Mouse (Mus musculus): ENCODE results near the gene Txlng. TPM values are rescaled to one million over a fixed set of nuclear protein-coding genes. Genes with fewer than 3 reads are reported as not detected.

Gene Txlng
- total RNA-seq, 2 experiments from 2014 or later: 27.3 to 49.8 TPM

DNA sequence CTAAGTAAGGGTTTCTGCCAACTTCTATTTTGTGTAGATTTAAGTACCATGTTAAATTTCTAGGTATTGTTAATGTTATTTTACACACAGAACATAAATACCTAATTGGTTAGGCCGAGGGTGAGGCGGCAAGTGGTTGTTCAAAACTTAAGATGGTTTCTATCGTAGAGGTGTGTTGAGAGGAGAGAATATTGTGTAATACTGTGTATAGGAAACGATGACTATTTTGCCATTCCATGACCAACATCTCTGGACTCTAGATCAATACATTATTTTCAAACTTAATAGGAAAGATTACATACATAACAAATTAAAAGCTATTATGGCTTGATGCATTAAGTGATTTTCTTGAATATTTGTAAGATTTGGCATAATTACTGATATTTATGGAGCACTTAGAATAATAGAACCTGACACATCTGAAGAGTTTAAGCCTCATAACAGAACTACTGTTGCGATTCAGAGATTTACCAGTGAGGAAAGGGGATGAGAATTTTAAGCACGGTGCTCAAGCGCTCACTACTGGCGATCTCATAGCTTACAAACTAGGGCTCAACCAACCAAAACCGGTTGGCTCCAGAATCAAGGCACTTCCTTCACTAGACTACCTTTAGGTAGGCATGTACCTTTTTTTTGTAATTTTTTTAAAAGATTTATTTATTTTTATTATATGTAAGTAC lies 67.4 kb downstream of the Txlng start:
- ATAC-seq (replicated peaks; ENCODE audit: low FRiP score, low TSS enrichment, poor library complexity, severe bottlenecking): no peak

DNA sequence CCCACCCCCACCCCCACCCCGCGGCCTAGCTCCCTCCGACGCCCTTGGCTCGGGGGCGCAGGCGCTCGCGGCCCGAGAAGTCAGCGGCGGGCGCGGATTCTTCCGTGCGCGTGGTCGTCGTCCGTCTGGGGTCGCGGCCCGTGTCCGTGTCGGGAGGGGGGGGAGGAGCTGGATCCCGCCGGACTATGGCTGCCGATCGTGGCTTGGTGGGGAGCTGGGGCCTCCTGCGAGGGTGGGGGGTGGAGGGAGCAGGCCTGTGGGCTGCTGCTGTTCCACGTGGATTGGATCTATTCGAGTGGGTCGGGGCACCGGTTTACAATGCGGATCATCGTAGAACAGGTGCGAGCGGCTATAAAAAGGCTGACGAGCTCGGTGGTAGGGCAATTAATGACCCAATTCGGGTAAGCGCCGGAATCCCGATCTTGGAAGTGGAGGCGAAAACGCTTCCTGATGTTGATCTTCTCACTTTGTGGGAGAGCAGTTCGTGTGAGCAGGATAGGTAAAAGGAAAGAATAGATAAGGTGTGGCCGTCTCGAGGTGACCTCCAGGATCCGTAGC lies 68.2 kb downstream of the Txlng start:
- ATAC-seq (replicated peaks; ENCODE audit: low FRiP score, low TSS enrichment, poor library complexity, severe bottlenecking): no peak

DNA sequence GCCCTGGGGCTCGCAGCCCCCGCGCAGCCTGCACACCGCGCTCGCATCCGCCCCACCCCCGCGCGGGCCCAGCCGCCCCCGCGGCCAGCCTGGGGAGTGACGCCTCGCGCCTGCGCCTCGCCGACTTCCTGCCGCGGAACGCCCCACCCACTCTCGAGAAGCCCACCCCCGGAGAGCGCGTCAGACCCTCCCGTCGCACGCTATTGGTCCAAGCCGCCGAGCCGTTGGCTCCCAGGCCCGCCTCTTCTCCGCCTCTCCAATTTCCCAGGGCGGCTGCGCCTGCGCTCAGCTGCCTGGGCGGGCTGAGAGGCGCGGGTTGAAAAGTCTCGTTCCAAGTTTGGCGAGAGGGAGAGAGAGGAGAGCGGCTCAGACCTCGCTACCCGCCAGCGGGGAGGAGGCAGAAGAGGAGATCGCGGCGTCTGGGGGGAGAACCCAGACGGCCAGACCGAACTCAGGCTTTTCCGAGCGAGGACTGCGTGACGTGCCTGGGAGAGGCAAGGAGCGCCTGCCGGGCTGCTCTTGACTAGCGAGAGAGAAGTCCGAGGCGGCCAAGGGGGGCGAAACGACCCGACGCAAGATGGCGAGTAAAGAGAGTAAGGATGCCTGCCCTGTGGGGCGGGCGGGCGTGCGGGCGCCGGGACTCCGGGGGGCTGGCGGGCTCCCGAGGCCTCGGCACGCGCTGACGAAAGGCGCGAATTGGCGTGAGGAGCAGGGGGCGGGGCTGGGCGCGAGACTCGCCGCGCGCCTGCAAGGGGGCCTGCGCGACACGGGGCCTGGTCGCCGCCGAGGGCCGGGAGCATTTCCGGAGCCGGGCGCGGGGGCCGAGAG lies 68.9 kb downstream of the Txlng start, which contains the start of gene Rbbp7:
TSS of gene Rbbp7 (plus strand) at position 288 of the 828 bp plus-strand sequence.
- peak; percentile 94 for ATAC-seq (replicated peaks; ENCODE audit: low FRiP score, low TSS enrichment, poor library complexity, severe bottlenecking)

DNA sequence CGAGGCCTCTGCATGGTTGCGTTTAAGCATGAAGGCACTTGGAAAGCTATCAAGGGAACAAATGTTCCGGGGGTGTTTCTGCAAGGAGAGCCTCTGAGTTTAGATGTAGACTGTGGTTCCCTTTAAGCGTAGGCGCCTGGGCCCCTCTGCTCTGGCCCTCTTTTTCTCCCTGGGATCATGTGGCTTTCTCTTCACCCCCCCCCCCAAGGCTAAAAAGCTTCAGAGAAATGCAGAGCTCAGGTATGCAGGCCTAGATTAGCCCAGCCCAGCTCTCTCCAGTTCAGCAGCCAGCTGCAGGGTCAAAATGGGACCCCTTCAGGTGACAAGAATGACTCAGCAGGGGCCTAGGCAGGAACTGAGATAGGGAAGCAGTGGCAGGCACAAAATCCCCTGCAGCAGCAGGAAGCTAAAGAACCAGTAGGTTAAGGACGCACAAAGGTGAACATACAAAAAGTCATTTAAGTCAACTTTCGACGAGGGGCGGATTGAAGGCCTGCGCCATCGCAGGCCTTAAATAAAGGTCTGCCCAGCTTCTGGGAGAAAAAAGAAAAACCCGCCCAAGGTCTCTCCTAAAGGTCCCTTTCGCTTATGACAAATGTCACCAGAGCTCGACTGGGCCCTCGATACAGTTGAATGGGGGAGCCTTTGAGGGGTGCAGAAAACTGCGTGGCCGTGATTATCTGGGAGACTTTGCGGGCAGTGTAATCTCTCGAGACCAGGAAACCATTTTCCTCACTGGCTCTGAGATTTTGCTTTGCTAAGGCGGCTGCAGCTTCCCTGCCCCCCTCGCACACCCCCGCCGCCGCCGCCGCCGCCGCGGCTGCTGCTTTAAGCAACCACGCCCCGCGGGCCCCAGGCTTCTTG lies 69.8 kb downstream of the Txlng start:
- ATAC-seq (replicated peaks; ENCODE audit: low FRiP score, low TSS enrichment, poor library complexity, severe bottlenecking): no peak; the same call in 1 of the 2 replicates

DNA sequence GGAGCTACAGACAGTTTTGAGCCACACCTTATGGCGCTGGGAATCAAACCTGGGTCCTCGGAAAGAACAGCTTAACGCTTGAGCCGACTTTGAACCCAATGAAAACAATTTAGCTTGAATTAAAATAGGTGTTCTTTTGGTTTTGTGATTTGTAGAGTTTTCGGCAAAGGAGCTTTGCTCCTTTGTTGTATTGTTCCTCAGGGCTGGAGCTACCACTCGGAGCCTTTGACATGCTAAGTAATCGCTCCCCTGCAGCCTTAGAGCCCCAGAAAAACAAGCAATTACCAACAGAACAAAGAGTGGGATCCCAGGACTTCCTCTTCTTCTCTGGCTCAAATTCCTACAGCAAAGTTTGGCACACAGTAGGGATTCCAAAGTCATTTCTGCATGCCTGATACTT lies 73.2 kb downstream of the Txlng start:
- ATAC-seq (replicated peaks; ENCODE audit: low FRiP score, low TSS enrichment, poor library complexity, severe bottlenecking): no peak

DNA sequence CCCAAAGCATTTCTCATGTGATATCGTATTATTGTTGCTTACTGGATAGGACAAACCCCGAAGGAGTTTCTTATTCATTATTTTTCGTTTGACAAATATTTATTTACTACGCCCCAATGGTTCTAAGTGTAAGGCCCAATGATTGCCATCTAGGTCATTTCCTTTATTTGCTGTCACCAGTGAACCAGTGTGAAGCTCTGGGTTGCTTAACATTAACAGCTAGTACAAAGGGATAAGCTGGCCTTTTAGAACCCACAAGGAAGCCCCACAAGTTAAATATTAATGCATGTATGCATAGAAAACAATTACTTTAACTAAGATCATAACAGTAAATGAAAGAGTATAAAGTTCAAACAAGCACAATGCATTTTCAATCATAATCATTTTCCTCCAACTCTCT lies 74.9 kb downstream of the Txlng start:
- no peak for ATAC-seq (replicated peaks; ENCODE audit: low FRiP score, low TSS enrichment, poor library complexity, severe bottlenecking)

DNA sequence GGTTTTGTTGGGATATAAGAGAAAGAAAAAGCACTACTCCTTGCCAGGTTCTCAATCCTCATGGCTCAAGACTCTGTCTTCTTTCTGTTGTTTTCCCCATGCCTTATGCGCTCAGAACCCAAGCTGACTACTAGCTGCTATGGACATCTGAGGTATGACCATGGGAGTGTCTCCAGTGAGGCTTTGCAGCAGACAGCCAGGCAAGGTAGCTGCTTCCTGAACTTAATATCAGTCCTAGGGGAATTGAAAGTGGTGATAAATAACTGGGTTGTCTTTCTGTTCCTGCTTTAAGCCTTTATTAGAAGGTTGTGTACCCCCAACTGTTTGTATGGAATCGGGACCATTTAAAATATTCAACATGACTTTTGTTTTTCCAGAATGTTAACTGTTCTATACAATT lies 76.8 kb downstream of the Txlng start:
- ATAC-seq (replicated peaks; ENCODE audit: low FRiP score, low TSS enrichment, poor library complexity, severe bottlenecking): no peak

DNA sequence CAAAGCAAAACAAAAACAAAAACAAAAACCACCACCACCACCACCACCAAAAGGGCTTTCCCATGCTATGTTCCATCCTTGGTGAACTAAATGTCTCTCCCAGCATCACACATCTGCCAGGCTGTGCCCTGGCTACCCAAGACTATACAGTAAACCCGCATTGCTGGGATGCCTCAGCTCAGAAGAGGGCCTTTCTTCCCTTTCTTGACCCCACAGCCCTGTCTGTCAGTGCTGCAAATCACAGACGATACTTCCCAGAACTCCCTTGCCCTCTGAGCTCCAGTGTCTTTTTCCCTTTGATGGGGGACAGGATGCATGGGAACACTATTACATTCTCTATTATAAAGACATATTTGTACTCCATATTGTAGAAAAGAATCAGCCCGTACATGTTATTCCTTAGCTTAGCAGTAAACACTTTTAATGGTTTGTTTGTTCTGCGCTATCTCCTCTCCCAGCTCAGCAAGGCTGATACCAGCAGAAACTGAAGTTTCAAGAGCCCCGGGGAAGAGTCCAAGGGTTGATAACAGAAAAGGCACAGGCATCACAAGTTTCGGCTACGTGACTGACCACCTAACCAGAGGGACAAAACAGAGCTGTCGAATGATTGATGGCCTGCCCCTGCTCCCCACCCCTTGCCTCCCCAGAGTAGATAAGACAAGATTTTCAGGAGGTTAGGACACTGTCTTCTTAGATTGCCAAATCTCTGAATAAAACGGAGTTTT lies 80.4 kb downstream of the Txlng start:
- 0 out of 2 replicates have a peak, but pooled peaks have one; percentile 34 for ATAC-seq (replicated peaks; ENCODE audit: low FRiP score, low TSS enrichment, poor library complexity, severe bottlenecking)

DNA sequence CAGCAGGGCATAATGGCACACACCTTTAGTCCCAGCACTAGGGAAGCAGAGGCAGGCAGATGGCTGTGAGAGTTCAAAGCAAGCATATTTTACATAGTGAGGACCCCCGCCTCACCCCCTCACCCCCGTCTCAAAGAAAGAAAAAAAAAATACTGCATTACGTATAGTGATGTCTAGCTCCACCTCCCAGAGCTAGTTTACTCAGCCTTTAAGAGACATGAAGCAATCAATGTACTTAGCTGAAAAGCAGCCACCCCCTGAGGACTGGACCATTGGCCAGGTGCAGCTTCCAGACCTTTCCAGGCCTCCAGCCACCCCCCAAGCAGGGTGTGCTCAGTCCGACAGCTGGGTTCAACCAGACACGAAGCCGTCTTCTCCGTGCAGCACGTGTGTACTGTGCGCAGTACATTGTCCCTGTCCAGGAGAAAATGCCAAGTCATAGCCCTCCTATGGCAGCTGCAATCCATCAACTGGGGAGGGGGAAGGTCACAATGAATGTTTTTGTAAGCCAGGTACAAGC lies 93.1 kb downstream of the Txlng start:
- peak; percentile 74 for ATAC-seq (replicated peaks; ENCODE audit: low FRiP score, low TSS enrichment, poor library complexity, severe bottlenecking)

DNA sequence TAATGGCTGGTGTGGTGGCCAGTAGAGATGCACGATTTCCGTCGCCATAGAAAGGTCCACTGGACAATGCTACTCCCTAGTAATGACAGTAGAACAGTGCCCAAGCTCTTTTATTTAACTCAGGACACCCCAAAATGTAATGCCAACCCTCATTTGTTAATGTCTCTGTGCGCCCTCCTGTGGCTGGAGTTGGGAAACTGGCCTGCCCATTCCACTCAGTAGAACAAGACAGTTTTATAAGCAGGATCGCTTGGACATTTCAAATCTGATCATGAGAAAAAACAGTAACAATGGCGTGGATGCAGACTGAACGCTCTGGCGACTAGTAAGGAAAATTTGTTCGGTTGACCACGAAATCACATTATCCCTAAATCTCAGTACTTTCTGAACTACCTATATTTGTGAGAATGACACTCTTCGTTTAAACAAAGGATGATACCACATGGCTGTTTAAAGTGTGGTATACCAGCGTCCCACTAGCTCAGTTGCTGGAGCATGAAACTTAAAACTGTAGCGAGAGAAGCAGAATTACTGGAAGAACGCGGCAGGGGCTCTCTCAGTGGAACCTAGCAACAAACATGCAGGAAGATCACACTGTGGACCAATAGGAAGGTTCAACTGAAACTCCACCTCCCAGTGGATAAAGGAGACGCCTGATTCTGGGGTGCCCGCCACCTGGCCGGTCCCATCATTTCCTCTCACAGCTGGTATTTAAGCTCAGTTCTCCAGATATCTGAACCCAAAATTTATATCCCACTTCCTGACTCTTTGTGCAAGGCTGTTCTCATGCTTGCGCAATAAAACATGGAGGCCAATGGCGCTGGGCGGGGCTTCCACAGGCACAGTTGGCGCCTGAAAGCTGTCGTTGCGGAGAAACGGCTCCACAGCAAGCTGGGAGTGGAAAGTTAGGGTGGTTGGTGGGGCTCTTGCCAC lies 94.0 kb downstream of the Txlng start:
- ATAC-seq (replicated peaks; ENCODE audit: low FRiP score, low TSS enrichment, poor library complexity, severe bottlenecking): peak; percentile 95

DNA sequence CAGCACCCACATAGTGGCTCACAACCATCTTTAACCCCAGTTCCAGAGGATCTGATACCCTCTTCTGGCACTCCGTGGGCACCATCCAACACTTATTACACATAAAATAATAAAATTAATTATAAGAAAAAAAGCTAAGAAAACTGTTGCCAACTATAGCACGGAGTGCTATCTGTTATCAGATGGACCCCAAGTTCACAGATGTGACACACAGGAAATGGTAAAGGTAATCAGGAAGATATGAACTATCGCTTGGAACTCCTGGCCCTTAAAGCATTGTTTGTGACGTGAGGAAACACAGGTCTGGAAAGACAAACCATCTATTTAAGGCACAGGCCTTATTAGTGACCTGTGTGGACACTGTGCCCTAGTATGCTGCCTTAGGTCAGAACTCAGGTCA lies 99.2 kb downstream of the Txlng start:
- ATAC-seq (replicated peaks; ENCODE audit: low FRiP score, low TSS enrichment, poor library complexity, severe bottlenecking): no peak

Other genes starting within 250 kb of the Txlng start
- 16.8 and 17.0 TPM in 2 replicates for gene Reps2, start 185.8 kb downstream of the Txlng start, total RNA-seq (2014; fragmentation: Nextera tagmentation)
- gene Reps2, start 185.8 kb downstream of the Txlng start, total RNA-seq (2017): 12.2 and 15.8 TPM in 2 replicates
- gene Rbbp7, start 69.1 kb downstream of the Txlng start, total RNA-seq (2014; fragmentation: Nextera tagmentation): 230 and 236 TPM in 2 replicates
- gene Rbbp7, start 69.1 kb downstream of the Txlng start, total RNA-seq (2017): 309 and 312 TPM in 2 replicates
- 11.9 and 15.8 TPM in 2 replicates for gene Syap1, start 59.0 kb upstream of the Txlng start, total RNA-seq (2014; fragmentation: Nextera tagmentation)
- 34.9 and 45.0 TPM in 2 replicates for gene Syap1, start 59.0 kb upstream of the Txlng start, total RNA-seq (2017)
- gene Ctps2, start 71.8 kb upstream of the Txlng start, total RNA-seq (2014; fragmentation: Nextera tagmentation): 34.9 and 54.4 TPM in 2 replicates
- gene Ctps2, start 71.8 kb upstream of the Txlng start, total RNA-seq (2017): 26.4 and 42.6 TPM in 2 replicates
- gene S100g, start 135.1 kb upstream of the Txlng start, total RNA-seq (2014; fragmentation: Nextera tagmentation): not detected in 2 replicates
- gene S100g, start 135.1 kb upstream of the Txlng start, total RNA-seq (2017): not detected in 2 replicates